Mouse (Mus musculus) spleen, adult 18-20 months (tissue): Measurements from ENCODE around the gene Hmx3.

ENCODE experiments used
- DNase-seq, 2 experiments: peaks; one replicate each; pipeline ENCODE4 v3.0.0; 2022; ENCODE audit warnings: mixed read lengths in 2 of 2

The Hmx3 gene

DNA sequence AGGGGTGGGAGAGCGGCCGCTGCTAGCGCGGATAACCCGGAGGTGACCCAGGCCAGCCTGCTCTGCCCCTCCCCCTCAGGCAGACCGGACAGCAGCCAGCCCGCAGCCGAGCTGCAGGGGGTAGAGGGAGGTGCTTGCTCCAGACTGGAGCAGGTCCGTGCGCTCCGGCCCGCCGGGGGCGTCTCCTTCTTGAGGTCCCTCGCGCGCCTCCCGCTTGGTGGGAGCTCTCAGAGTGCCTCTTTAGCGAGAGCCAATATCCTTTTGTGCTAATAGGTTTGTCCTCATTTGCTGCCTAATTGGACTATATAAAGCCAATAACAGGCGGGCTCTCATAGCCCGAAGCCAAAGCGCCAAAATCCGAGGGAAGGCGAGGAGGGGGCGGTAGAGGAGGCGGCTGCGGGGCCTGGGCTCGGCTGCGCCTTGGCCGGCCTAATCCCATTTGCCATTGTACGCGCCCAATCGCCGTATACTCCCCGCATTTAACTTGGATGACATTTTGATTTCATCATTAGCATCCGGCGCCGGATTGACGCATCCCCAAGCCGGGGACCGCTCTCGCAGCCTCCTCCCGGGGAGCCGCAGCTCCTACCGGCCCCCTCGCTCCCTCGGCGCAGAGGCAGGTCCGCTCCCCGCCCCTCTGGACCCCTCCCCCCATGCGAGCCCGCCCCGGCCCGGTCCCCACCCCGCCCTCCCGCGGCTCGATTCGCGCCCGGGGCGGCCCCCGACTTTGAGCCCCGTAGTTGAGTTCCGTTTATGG, at the start of gene Hmx3:
Gene Hmx3, plus strand, starts transcription at position 753 of the 757 bp plus-strand sequence.
- no peak for DNase-seq

DNA sequence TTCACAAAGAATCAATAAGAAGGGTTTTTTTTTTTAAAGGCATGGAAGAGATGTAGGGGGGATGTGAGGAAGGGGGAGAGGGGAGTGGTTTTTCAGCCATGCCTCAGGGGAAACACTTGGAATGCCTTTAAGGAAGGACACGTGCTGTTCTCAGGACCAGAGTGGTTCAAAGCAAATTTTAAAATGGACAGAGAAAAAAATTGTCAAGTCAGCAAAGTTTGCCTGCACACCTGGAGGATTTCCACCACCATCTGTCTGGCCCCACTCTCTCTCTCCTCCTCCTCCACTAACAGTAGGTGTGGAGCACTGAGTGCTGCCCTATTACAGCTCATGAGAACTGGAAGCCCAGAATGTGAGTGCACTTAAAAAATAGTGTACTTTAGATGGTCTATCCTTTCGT, 38.9 kb upstream of the Hmx3 start:
- DNase-seq: no peak

DNA sequence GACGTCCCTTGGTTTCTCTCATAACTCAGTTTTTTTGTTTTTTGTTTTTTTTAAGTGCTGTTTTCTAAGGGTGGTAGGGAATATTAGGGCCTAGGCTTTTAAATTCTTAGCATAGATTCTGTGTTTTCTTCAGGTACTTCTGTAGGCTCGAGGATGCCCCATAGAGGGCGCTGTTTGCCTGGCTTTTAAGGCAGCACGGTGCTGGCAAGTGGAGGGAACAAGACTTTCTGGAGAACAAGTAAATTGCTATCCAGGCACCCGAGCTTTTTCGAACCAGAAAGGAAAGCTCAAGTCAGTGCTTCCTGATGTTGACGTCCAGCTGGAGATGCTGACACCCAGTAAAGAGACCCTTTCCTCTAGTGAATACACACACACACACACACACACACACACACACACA, 2.7 kb upstream of the Hmx3 start:
- DNase-seq: peak; percentile 46 to 79

DNA sequence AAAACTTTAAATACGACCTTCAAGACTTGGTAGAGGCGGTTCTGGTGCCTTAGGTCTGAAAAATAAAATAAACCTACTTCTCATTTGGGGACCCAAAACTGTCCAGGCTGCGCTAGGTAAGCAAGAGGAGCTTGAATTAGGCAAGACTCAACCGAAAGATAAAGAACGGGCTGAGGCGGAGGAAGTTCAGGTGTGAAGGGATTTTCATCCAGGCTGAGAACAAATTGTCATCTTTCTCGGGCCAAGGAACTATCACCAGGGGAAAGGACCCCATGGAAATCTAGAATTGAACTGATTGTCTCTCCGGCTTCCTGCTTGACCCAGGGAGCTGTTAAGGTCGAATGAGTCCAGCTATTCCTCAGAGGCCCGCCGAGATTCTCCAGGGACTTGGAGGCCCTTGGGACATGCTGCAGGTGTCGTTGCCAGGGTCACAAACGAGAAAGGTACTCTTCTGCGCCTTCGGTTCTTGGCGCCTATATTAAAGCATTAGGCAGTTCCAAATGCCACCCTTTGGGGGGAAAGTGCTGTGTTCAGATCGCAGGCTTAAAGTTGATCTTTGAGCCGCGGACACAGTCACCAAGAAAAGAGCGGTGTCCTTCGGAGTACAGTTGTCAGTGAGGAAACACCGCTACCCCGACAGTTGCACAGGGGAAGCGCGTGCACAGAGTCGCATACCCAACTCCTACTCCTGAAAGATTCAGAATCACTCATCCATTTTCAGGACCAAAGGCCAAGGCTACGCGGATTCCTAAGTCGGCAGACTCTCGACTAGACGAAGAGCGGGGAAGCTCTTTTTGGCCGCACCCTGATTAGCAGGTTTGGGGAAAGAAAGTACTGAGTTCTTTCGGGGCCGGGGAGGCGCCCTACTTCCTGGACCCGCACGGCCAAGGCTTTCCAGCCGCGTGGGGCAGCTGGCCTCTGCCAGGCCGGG, 1.2 kb upstream of the Hmx3 start:
- no peak for DNase-seq

DNA sequence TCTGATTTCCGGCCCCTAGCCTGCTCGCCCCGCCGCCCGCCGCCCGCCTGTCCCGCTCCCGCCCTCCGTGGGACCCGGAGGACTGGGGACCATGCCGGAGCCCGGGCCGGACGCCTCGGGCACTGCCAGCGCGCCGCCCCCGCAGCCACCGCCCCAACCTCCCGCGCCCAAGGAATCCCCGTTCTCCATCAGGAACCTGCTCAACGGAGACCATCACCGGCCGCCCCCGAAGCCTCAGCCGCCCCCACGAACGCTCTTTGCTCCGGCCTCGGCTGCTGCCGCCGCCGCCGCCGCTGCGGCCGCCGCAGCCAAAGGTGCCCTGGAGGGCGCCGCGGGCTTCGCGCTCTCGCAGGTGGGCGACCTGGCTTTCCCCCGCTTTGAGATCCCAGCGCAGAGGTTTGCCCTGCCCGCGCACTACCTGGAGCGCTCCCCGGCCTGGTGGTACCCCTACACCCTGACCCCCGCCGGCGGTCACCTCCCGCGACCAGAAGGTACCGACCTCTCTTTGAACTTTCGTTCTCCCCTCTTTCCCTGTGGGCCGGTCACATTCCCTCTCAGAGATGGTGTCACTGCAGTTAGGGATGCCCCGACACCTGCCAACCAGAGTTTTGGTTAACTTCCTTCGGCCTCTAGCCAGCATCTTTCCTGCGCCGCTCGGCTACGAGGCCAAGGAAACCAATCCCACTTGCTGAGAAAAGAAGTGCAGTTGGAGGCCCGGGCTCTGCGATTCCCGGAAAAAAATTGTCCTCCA, 380 bp downstream of the Hmx3 start:
- peak in 1 of 2 experiments; percentile 7 for DNase-seq

DNA sequence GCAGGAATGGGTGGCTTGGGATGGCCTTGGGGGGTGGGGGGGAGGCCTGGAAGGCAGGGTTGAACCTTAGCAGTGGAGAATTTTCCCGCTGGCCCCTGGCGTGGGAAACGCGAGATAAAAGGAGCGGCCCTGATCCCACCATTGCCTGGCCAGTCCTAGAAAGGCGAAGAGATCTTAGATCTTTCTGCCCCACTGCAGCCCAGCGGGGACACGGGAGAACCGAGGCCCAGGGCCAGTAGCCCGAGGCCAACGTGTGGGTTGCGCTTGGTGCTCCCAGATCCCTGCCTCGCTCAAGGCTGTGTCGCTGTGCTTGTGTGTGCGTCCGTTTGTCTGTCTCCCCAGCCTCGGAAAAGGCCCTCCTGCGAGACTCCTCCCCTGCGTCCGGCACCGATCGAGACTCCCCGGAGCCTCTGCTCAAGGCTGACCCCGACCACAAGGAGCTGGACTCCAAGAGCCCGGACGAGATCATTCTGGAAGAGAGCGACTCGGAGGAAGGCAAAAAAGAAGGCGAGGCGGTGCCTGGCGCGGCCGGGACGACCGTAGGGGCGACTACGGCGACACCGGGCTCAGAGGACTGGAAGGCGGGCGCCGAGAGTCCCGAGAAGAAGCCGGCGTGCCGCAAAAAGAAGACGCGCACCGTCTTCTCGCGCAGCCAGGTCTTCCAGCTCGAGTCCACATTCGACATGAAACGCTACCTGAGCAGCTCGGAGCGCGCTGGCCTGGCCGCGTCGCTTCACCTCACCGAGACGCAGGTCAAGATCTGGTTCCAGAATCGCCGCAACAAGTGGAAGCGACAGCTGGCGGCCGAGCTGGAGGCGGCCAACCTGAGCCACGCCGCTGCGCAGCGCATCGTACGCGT, 1.2 kb downstream of the Hmx3 start:
- DNase-seq: no peak

DNA sequence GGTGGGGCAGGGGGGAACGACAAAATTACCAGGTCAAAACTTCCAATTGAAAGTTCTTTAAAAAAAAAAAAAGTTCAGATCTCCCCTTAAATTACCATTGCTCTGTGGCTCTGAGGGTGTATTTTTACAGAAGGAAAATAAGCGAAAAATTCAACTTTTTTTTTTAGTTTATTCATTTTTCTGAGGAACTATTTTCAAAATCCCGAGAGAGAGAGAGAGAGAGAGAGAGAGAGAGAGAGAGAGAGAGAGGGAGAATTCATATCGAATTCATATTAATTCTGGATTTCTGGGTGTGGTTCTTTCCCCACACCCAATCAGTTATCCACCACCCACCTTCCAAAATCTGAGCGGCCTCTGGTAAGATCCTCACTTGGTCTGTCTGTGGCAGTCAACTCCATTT, 2.2 kb downstream of the Hmx3 start:
- DNase-seq: no peak

DNA sequence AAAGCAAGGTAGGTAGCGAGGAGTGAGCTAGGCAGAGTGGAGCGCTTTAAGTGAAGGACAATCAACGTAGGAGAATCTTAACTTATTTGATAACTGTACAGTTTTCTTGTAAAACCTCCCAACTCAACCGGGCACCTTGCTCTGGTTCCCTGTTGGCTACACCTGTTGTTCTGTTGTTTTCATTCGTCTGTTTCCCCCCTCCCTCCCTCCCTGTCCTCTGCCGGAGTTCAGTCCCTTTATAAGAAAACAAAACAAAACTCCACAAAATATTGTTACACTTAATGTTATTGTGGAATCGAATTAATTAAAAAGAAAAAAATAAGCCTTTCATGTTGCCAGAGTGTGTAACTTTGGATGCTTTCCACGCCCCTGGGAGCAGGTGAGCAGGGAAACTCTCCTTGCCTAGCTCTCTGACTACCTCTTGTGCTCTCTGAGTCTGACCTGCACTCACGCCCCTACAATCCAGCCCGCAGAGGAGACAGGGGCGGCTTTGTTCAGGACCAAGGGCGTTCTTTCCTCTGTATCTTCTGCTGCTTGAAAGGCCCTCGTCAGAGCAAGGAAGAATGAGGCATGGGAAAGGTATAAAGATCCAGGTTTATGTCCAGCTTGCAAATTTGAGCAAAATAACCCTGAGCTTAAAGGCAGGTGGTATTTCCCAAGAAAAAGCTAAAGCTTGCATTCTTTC, 3.2 kb downstream of the Hmx3 start:
- no peak for DNase-seq

DNA sequence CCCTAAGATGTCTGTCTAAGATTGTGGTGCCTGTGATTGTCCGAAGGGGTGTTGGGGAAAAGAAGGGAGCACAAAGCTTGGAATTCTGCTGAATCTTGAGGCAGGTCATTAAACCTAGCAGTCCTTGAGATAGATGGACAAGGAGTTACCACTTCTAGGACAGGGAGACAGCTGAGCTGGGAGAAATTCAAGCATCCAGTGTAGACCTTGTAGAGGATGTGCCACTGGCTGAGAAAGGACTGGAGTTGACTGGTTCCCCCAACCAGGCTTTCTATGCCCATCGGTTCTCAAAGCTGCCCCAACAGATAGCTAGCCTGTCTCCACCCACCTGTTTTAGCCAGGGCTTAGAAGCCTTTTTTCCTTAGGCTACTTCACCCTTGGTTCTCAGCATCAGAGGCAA, 3.8 kb downstream of the Hmx3 start:
- DNase-seq: no peak

DNA sequence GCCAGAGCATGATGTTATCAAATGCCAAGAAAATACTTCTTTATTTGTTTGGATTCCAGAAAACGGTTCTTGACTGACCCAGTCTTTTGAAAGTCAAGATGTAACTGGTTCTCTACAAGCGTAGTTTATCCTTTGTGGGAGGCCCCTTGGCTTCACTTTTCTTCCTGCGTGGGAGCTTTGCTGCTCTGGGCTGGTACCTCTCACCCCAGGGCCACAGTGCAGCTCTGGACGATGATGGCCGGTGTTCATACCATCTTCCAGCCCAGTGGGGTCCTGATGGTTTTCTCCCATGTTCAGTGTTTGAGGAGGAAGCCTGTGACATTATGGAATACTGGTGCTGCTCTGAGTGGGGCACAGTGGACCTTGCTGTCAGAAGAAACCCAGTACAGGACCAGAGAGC, 4.8 kb downstream of the Hmx3 start:
- DNase-seq: no peak

DNA sequence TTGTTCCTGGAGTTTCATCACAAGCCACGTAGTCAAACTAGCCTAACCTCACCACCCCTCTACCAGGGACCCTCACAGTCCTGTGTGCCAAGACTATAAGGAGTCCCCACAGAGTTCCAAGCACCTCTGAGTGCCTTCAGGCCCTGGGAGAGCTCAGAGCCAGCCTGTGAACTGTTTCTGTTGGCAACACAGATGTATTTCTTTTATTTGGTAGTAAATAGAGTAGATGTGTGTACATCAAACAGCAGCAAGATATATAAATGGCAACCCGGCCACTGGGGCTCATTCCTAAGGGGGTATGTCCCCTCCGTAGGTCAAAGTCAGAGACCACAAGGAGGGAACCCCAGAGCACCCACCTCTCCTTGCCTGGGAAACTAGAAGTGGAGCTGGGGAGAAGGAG, 5.8 kb downstream of the Hmx3 start, which contains the start of gene Hmx2:
Gene Hmx2, plus strand, starts transcription at position 301 of the 400 bp plus-strand sequence.
- no peak for DNase-seq

DNA sequence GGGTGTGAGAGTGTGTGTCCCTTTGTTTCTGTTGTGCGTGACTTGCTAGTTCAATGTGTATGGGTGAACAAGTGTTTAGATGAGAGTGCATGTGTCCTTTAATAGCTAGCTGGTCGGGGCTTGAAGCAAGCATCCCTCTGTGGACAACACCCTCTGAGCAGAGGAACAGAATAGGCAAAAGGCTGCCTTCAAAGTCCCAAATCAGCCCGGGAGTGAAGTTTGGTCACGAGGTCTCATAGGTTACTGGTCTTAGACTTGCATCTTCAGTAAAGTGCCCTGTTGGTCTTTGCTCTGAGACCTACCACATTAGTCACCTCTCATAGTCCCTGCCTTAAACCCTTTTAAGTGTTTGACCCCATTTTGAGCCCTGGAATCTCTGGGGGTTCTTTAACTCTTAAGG, 8.8 kb downstream of the Hmx3 start:
- no peak for DNase-seq

DNA sequence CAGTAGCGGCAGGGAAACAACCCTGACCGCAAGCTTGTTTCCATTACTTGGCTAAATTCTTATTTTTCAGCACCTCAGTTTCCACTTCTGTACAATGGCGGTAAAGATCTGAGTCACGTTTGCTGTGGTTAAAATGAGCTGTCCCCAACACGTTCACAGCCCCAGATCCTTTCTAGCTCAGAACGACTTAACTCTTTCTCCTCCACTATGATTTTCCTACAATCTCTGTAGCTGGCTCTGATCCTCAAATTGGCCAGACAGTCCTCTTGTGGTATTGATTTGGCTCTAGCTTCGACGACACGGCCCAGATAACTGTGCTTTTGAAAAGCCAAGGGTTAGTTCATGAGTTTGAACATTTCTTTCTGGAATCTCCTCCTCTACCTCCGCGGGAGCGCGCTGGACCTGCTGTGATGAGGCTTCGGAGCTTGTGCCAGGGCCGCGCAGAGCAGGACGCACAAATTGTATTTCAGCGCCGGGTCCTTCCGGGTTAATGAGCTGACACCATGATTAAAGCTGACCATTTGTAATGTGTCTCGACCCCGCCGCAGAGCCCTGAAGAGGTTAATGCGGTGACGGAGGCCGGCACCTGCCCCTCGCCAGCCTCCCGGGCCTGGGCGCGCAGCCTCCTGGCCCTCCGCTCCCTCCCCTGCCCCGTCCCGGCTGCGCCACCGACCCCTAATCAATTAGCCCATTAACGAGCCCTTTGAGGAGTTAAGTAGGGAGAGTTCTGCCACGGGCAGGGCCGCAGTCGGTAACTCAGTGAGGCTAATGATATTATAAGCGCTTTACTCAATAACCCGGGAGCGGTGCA, 9.5 kb downstream of the Hmx3 start:
- no peak for DNase-seq

DNA sequence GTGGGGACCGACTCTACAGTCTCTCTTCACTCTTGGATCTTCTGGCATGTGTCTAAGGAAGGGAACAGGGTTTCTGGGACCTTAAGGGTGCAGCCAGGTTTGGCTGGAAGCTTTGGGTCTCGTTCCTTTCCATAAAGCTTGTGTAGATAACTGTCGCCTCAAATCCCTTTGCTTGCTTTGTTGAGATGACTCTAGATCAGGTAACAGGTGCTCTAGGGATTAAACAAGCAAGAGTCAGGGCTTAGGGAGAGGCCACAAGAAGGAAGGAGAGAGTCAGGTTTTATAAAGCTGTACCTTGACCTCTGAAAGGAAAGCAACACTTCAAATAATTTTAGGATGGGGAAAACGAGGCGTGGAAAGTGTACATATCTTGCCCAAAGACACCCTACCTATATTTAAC, 10.1 kb downstream of the Hmx3 start:
- DNase-seq: no peak

DNA sequence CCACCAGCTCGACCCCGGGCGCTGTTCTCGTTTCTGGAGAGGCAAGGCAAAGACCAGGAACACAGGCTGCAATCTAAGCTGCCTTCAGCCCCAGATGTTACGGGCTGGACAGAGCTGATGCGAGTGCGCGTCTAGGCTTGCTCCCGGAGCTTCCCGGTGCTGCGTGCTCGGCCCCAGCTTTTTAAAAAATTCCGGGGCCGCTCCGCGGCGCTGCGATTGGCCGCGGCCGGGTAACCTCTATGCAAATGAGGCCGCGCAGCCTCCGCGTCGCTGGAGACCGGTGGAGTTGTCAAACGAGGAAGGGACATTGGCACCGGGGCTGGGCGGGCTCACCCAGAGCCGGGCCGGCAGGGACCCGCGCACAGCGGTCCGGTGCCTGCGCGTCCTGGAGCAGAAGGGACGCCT, 11.1 kb downstream of the Hmx3 start:
- peak; percentile 45 to 55 for DNase-seq

DNA sequence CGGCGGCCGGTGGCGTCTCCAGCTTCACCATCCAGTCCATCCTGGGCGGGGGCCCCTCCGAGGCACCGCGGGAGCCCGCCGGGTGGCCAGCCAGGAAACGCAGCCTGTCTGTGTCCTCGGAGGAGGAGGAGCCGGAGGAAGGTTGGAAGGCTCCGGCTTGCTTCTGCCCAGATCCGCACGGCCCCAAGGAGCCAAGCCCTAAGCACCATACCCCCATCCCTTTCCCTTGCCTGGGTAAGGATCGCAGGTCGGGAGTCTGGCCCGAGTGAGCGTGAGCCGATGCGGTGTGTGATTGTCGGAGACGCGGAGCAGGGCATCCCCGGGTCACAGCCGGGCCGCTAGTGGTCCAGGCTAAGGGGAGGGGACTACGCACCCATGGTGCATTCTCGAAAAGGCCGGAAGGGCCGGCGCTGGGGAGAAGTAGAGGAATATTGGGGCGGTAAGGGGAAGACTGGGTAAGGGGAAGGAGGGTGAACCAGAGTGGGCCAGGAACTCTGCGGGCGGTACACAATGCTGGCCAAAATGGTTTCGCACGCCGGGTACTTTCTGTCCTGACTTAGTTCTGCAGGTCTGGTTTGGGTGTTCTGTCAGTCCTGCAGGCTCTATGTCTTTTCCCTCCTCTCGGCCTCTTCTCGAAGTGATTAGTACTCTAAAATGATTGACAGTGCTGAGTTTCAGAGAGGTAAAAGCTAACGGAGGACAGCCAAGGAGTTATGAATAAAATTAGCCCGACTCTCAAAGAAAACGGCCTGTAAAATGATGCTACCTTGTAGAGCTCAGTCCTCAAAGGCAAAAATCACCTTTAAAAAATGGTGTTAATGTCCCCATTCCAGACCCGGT, 11.9 kb downstream of the Hmx3 start:
- DNase-seq: peak in 1 of 2 experiments; percentile 7

DNA sequence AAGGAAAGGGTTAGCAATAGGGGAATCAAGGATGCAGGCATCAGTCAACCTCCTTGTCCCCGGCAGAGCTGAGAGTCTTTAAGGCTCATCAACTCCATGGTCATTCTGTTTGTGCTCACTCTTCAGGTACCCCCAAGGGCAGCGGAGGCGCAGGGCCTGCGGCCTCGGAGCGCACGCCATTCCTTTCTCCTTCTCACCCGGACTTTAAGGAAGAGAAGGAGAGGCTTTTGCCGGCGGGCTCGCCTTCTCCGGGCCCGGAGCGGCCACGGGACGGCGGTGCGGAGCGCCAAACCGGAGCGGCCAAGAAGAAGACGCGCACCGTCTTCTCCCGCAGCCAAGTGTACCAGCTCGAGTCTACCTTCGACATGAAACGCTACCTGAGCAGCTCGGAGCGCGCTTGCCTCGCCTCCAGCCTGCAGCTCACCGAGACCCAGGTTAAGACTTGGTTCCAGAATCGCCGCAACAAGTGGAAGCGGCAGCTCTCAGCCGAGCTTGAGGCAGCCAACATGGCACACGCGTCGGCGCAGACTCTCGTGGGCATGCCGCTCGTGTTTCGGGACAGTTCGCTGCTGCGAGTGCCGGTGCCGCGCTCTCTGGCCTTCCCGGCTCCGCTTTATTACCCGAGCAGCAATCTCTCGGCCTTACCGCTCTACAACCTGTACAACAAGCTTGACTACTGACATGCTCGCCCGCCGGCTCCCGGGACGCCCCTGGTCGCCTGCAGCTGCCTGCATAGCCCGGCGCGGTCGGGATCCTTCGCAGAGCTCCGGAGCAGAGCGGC, 12.8 kb downstream of the Hmx3 start:
- DNase-seq: peak in 1 of 2 experiments; percentile 10

DNA sequence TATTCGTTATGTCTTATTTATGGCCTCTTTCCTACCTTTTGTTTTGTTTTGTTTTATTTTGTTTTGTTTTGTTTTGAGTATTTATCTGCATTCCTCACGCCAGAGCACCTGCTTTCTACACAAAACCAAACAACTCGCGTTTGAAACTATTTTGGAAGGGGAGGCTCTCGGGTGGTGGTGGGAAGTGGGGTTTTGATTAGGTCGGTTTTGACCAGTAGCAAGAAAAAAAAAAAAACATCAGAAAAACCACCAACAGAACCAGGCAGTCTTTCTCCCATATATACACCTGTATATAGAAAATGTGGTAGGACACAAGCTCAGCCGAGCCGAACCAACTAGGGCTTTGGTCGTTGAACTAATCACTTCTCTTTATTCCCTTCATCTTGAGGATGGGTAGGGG, 13.4 kb downstream of the Hmx3 start:
- DNase-seq: no peak
